Mouse (Mus musculus): ENCODE results near the gene Slco1a6. TPM values are rescaled to one million over a fixed set of nuclear protein-coding genes. Genes with fewer than 3 reads are reported as not detected.

Gene Slco1a6
- polyA plus RNA-seq (2015; fragmentation: Nextera tagmentation; extraction: Ambion mirVana): 0.55 and 0.73 TPM in 2 replicates

DNA sequence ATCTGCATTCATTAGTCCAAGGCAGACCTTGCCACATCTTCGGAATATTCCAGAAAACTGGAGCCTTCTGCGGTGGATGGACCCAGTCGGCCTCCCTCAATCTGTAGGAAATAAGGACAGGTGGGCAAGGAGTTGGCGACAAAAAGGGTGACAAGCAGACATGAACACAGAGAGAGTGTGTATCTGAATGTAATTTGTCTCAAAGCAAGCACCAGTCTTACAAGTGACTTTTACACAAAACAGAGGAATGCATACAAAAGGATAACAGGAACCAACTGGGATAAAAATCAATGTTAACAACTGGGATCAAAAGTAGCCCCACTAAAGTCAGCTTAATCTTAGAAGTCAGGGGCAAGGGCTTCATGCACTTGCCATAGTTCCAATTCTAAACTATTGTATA, at the start of gene Slco1a6:
Gene Slco1a6 (minus strand): TSS at position 101 of the 400 bp plus-strand sequence.

Other genes starting within 250 kb of the Slco1a6 start
- gene Gm6614, start 197.1 kb downstream of the Slco1a6 start, polyA plus RNA-seq (2015; fragmentation: Nextera tagmentation; extraction: Ambion mirVana): not detected in 2 replicates
- gene Iapp, start 89.9 kb upstream of the Slco1a6 start, polyA plus RNA-seq (2015; fragmentation: Nextera tagmentation; extraction: Ambion mirVana): not detected in 2 replicates
- not detected in 2 replicates for gene Slco1a5, start 114.5 kb upstream of the Slco1a6 start, polyA plus RNA-seq (2015; fragmentation: Nextera tagmentation; extraction: Ambion mirVana)
- gene Pyroxd1, start 137.1 kb upstream of the Slco1a6 start, polyA plus RNA-seq (2015; fragmentation: Nextera tagmentation; extraction: Ambion mirVana): 9.5 and 13.5 TPM in 2 replicates
- gene Recql, start 178.6 kb upstream of the Slco1a6 start, polyA plus RNA-seq (2015; fragmentation: Nextera tagmentation; extraction: Ambion mirVana): 5.4 and 7.4 TPM in 2 replicates
- 43.8 and 57.1 TPM in 2 replicates for gene Golt1b, start 178.7 kb upstream of the Slco1a6 start, polyA plus RNA-seq (2015; fragmentation: Nextera tagmentation; extraction: Ambion mirVana)
- 0.13 and 0.17 TPM in 2 replicates for gene Spx, start 204.9 kb upstream of the Slco1a6 start, polyA plus RNA-seq (2015; fragmentation: Nextera tagmentation; extraction: Ambion mirVana)